Mouse (Mus musculus) limb, embryonic 13.5 days (tissue): Measurements from ENCODE around the gene Pld4. TPM values are rescaled to one million over a fixed set of nuclear protein-coding genes. Genes with fewer than 3 reads are reported as not detected.
A peak's percentile ranks its signal among the peaks of the same experiment; 100 is the strongest.

Experiments
- ATAC-seq: fragments of 200-750 bp; cut with Nextera tagmentation; 2 replicates; pipeline ENCODE4 v1.8.0; 2017; ENCODE audit warnings: low read depth, moderate number of reproducible peaks, moderate TSS enrichment; ENCODE audit not compliant: low FRiP score
- H3K27ac ChIP-seq: fragments of 300-500 bp; sonication (generic); 2 replicates; pipeline ENCODE4 v1.5.1; 2015; ENCODE audit warnings: inconsistent platforms, mild to moderate bottlenecking, moderate library complexity
- H3K27me3 ChIP-seq: fragments of 300-500 bp; sonication (generic); 2 replicates; pipeline ENCODE4 v1.6.1; 2015; ENCODE audit warnings: mild to moderate bottlenecking, inconsistent platforms
- H3K36me3 ChIP-seq: fragments of 300-500 bp; sonication (generic); 2 replicates; pipeline ENCODE4 v1.6.1; 2015; ENCODE audit warnings: inconsistent platforms, mild to moderate bottlenecking, moderate library complexity
- H3K4me1 ChIP-seq: fragments of 300-500 bp; sonication (generic); 2 replicates; pipeline ENCODE4 v1.6.1; 2015; ENCODE audit warnings: inconsistent platforms
- H3K4me2 ChIP-seq: fragments of 300-500 bp; sonication (generic); replicated peaks from 2 replicates; pipeline ENCODE4 v1.6.1; 2015; ENCODE audit warnings: inconsistent platforms, mild to moderate bottlenecking, moderate library complexity
- H3K4me3 ChIP-seq: fragments of 300-500 bp; sonication (generic); 2 replicates; pipeline ENCODE4 v1.5.1; 2015; ENCODE audit warnings: moderate library complexity, mild to moderate bottlenecking, inconsistent platforms
- H3K9ac ChIP-seq: fragments of 300-500 bp; sonication (generic); 2 replicates; pipeline ENCODE4 v1.6.1; 2015; ENCODE audit warnings: mild to moderate bottlenecking, inconsistent platforms
- H3K9me3 ChIP-seq: fragments of 300-500 bp; sonication (generic); 2 replicates; pipeline ENCODE4 v1.6.1; 2016; ENCODE audit warnings: inconsistent platforms
- WGBS: fragments of 180-500 bp; shearing (Covaris S2); methylation state at CpG from one replicate; pipeline ENCODE4 v1.1.7; 2015; 5-methylcytosine and 5-hydroxymethylcytosine counted together
- polyA plus RNA-seq: library from polyadenylated mRNA; unstranded; fragments of >200 nt; fragmentation: Nextera tagmentation; extraction: Ambion mirVana; gene quantifications from 2 replicates; pipeline ENCODE4 v1.2.1, GENCODE M21; 2015

Pld4 gene
- polyA plus RNA-seq, 1 experiment from 2014 or later: 6.1 TPM

- Histone ChIP-seq H3K4me2 (peak overlapping the region; percentile 90), H3K27ac (no peak overlapping the region), H3K27me3 (peaks cover 12% of the 10 kb centered on the region; the same call in 1 of the 2 replicates), H3K4me3 (no peak overlapping the region), H3K4me1 (peaks cover 30% of the 10 kb centered on the region), H3K9ac (no peak overlapping the region), H3K9me3 (no peaks in the 10 kb centered on the region), H3K36me3 (peaks cover 42% of the 10 kb centered on the region)
- ATAC-seq: no peak; the same call in 1 of the 2 replicates
- 80% methylated on average over 11 of the region's 11 CpGs for WGBS
Observed at GRCm38 (mm10) chr12:112724077-112724805, 36.2 kb upstream of the Pld4 start.

GRCm38 (mm10) chr12:112727801-112728200 is 32.7 kb upstream of the Pld4 start:
- Histone ChIP-seq H3K4me2 (no peak overlapping the region), H3K36me3 (peaks cover 76% of the 10 kb centered on the region), H3K27me3 (no peaks in the 10 kb centered on the region), H3K4me3 (no peak overlapping the region), H3K9me3 (no peaks in the 10 kb centered on the region), H3K4me1 (peaks cover 10% of the 10 kb centered on the region), H3K9ac (no peak overlapping the region), H3K27ac (no peak overlapping the region)
- ATAC-seq: no peak
- 86% methylated on average over 8 of the region's 8 CpGs for WGBS

GRCm38 (mm10) chr12:112730808-112731207 is 29.6 kb upstream of the Pld4 start:
- no peak for ATAC-seq
- Histone ChIP-seq H3K4me2 (no peak overlapping the region), H3K27me3 (no peaks in the 10 kb centered on the region), H3K4me3 (no peak overlapping the region), H3K4me1 (no peaks in the 10 kb centered on the region), H3K36me3 (peaks cover 96% of the 10 kb centered on the region), H3K27ac (no peak overlapping the region), H3K9me3 (no peaks in the 10 kb centered on the region), H3K9ac (no peak overlapping the region)
- 85% methylated on average over 14 of the region's 14 CpGs for WGBS

- Histone ChIP-seq H3K27ac (no peak overlapping the region), H3K27me3 (no peaks in the 10 kb centered on the region), H3K4me1 (no peaks in the 10 kb centered on the region), H3K4me3 (no peak overlapping the region), H3K4me2 (no peak overlapping the region), H3K9ac (no peak overlapping the region), H3K9me3 (no peaks in the 10 kb centered on the region), H3K36me3 (peaks cover 96% of the 10 kb centered on the region)
- 0 out of 2 replicates have a peak, but pooled peaks have one; percentile 10 for ATAC-seq
- WGBS: 85% methylated on average over 10 of the region's 10 CpGs
Observed at GRCm38 (mm10) chr12:112732591-112732990, 27.9 kb upstream of the Pld4 start.

DNA sequence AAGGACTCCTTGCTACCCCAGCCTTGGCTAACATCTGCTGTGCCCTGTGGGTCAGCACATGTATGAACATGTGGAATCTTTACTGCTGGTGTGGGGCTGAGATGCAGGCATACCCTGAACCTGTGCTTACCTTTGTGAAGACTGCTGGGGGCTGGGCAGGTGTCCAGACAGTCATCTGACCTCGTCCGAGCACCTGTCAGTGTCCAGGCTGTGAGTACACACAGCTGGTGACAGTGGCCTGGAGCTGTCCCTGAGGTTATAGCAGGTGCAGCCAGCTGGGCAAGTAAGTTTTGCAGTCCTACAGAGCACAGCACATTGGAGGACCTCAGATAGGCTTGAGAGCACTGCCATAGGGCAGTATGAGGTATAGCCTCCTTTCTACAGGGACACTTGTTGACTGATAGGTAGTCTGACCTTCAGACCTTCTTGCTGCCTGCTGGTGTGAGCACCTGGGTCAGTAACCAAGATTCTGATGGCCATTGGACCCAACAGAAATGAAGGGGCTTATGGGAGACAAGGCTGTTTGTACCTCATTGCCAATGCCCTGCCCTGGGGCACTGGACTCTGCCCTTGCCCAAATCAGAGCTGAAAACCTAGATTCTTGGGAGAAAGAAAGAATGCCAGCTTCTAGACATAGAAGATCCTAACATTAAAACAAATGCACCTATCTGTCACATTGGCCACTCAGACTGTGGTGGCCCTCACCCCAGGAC is 26.2 kb upstream of the Pld4 start:
- H3K27me3 ChIP-seq: no peaks in the 10 kb centered on the region
- no peaks in the 10 kb centered on the region for H3K4me1 ChIP-seq
- no peak overlapping the region for H3K9ac ChIP-seq
- WGBS: 80% methylated on average over 2 of the region's 2 CpGs
- peaks cover 99% of the 10 kb centered on the region for H3K36me3 ChIP-seq
- H3K4me3 ChIP-seq: no peak overlapping the region
- no peaks in the 10 kb centered on the region for H3K9me3 ChIP-seq
- no peak overlapping the region for H3K27ac ChIP-seq
- ATAC-seq: no peak
- H3K4me2 ChIP-seq: no peak overlapping the region

- H3K9me3 ChIP-seq: no peaks in the 10 kb centered on the region
- no peak overlapping the region for H3K9ac ChIP-seq
- H3K4me3 ChIP-seq: no peak overlapping the region
- no peak for ATAC-seq
- H3K27ac ChIP-seq: no peak overlapping the region
- no peaks in the 10 kb centered on the region for H3K4me1 ChIP-seq
- H3K4me2 ChIP-seq: no peak overlapping the region
- H3K27me3 ChIP-seq: no peaks in the 10 kb centered on the region
- H3K36me3 ChIP-seq: peaks cover 100% of the 10 kb centered on the region
- WGBS: 87% methylated on average over 19 of the region's 19 CpGs
Observed at GRCm38 (mm10) chr12:112734881-112735655, 25.4 kb upstream of the Pld4 start.

- 86% methylated on average over 29 of the region's 29 CpGs for WGBS
- Histone ChIP-seq H3K27me3 (no peaks in the 10 kb centered on the region), H3K36me3 (peaks cover 100% of the 10 kb centered on the region), H3K9ac (no peak overlapping the region), H3K27ac (no peak overlapping the region), H3K4me2 (no peak overlapping the region), H3K4me3 (no peak overlapping the region), H3K9me3 (no peaks in the 10 kb centered on the region), H3K4me1 (no peaks in the 10 kb centered on the region)
- no peak for ATAC-seq
Observed at GRCm38 (mm10) chr12:112735896-112736635, 24.4 kb upstream of the Pld4 start.

- Histone ChIP-seq H3K9ac (no peak overlapping the region), H3K4me1 (no peaks in the 10 kb centered on the region), H3K4me2 (no peak overlapping the region), H3K27me3 (no peaks in the 10 kb centered on the region), H3K36me3 (peaks cover 100% of the 10 kb centered on the region), H3K27ac (no peak overlapping the region), H3K4me3 (no peak overlapping the region), H3K9me3 (no peaks in the 10 kb centered on the region)
- WGBS: 89% methylated on average over 10 of the region's 10 CpGs
- ATAC-seq: no peak
Observed at GRCm38 (mm10) chr12:112736636-112736925, 23.9 kb upstream of the Pld4 start.

DNA sequence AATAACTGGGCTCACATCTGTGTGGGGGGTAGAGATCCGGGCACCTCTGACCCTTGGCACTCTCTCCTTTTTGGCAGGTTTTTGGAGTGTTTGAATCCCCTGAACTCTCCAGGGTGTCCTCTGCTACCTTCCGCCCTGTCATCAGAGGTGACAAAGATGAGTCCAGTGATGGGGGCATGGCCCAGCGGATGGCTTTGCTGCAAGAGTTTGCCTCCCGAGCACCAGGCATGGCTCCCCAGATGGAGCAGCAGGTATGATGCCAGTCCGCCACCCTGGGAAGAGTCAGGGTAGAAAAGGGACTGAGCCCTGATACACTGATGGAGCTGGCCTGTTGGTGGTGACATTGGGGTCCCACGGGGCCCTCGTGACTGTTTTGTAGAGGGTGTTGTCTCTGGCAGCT is 23.4 kb upstream of the Pld4 start:
- Histone ChIP-seq H3K9me3 (no peaks in the 10 kb centered on the region), H3K36me3 (peaks cover 96% of the 10 kb centered on the region), H3K4me1 (no peaks in the 10 kb centered on the region), H3K27ac (no peak overlapping the region), H3K9ac (no peak overlapping the region), H3K27me3 (no peaks in the 10 kb centered on the region), H3K4me3 (no peak overlapping the region), H3K4me2 (no peak overlapping the region)
- 89% methylated on average over 7 of the region's 7 CpGs for WGBS
- no peak for ATAC-seq

- Histone ChIP-seq H3K27ac (no peak overlapping the region), H3K27me3 (no peaks in the 10 kb centered on the region), H3K36me3 (peaks cover 89% of the 10 kb centered on the region), H3K9ac (no peak overlapping the region), H3K4me3 (no peak overlapping the region), H3K4me1 (no peaks in the 10 kb centered on the region), H3K4me2 (no peak overlapping the region), H3K9me3 (no peaks in the 10 kb centered on the region)
- 93% methylated on average over 14 of the region's 14 CpGs for WGBS
- no peak for ATAC-seq
Observed at GRCm38 (mm10) chr12:112737761-112738160, 22.7 kb upstream of the Pld4 start.

DNA sequence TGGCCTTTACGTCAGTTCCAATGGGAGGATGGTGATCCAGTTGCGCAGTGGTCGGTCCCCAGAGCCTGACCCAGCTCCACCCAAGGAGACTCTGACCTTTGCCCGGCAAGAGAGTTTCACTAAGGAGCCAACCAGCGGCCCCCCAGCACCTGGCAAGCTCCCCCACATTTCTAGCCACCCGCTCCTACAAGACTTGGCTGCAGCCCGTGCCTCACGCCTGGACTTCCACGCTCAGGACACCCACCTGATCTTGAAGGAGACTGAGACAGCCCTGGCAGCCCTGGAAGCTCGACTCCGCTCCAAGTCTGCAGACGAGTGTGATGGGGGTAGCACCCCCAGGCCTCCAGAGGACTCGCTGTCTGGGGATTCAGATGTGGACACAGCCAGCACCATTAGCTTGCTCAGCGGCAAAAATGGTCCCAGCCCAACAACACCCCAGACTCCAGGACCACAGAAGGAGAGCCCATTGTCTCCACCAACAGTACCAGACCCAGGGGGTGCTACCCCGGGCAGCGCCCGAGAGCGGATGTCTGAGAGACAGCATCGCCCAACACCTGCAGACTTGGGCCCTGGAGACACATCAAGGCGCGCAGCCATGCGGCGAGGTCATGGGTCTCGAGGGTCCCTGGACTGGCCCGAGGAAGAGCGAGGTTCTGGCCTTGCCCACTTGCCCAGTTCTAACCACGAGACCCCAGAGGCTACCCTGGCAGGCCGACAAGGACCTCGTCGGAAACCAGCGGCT is 22.0 kb upstream of the Pld4 start:
- Histone ChIP-seq H3K27ac (no peak overlapping the region), H3K9ac (no peak overlapping the region), H3K4me2 (no peak overlapping the region), H3K9me3 (no peaks in the 10 kb centered on the region), H3K4me3 (no peak overlapping the region), H3K4me1 (no peaks in the 10 kb centered on the region), H3K27me3 (no peaks in the 10 kb centered on the region), H3K36me3 (peaks cover 83% of the 10 kb centered on the region)
- 94% methylated on average over 31 of the region's 31 CpGs for WGBS
- no peak for ATAC-seq
